Mouse (Mus musculus): Measurements from ENCODE around the gene Plvap. TPM values are rescaled to one million over a fixed set of nuclear protein-coding genes. Genes with fewer than 3 reads are reported as not detected.

The Plvap gene
- total RNA-seq, 2 experiments from 2014 or later = 139 to 206 TPM

Other genes starting within 250 kb of the Plvap start
- gene Myo9b, start 239.0 kb downstream of the Plvap start, total RNA-seq (2021) = 10 to 100 TPM; 32.3 to 33.9 TPM
- gene Haus8, start 238.8 kb downstream of the Plvap start, total RNA-seq (2021) = 10 to 100 TPM; 11.1 to 12.8 TPM
- gene Use1, start 144.9 kb downstream of the Plvap start, total RNA-seq (2021) = 100 to 1,000 TPM; 203 to 204 TPM
- gene Ocel1, start 140.5 kb downstream of the Plvap start, total RNA-seq (2021) = 10 to 100 TPM; 14.4 to 18.6 TPM
- 10 to 100 TPM; 63.9 to 76.0 TPM for gene Nr2f6, start 129.8 kb downstream of the Plvap start, total RNA-seq (2021)
- 10 to 100 TPM; 14.0 to 16.5 TPM for gene Ushbp1, start 116.0 kb downstream of the Plvap start, total RNA-seq (2021)
- gene Babam1, start 114.9 kb downstream of the Plvap start, total RNA-seq (2021) = 100 to 1,000 TPM in 1 of 2 experiments, 10 to 100 TPM in 1; 97.9 to 107 TPM
- gene Ankle1, start 105.7 kb downstream of the Plvap start, total RNA-seq (2021) = under 1 TPM; 0.33 to 0.48 TPM
- gene Abhd8, start 48.1 kb downstream of the Plvap start, total RNA-seq (2021) = 10 to 100 TPM; 43.5 to 72.2 TPM
- gene Mrpl34, start 46.8 kb downstream of the Plvap start, total RNA-seq (2021) = 100 to 1,000 TPM; 103 to 130 TPM
- gene Dda1, start 42.6 kb downstream of the Plvap start, total RNA-seq (2021) = 10 to 100 TPM; 63.8 to 67.8 TPM
- gene Ano8, start 25.8 kb downstream of the Plvap start, total RNA-seq (2021) = 10 to 100 TPM; 13.6 to 13.9 TPM
- gene Gtpbp3, start 23.6 kb downstream of the Plvap start, total RNA-seq (2021) = 10 to 100 TPM; 19.0 to 22.8 TPM
- gene Ccdc194, start 14.0 kb upstream of the Plvap start, total RNA-seq (2021) = not detected
- 10 to 100 TPM; 64.5 to 77.9 TPM for gene Bst2, start 25.7 kb upstream of the Plvap start, total RNA-seq (2021)
- gene Mvb12a, start 31.2 kb upstream of the Plvap start, total RNA-seq (2021) = 10 to 100 TPM; 64.6 to 72.0 TPM
- 1 to 10 TPM; 3.6 to 7.4 TPM for gene Tmem221, start 47.1 kb upstream of the Plvap start, total RNA-seq (2021)
- gene Nxnl1, start 54.8 kb upstream of the Plvap start, total RNA-seq (2021) = 1 to 10 TPM in 1 of 2 experiments, under 1 TPM in 1; 0.64 to 1.0 TPM
- gene Slc27a1, start 57.1 kb upstream of the Plvap start, total RNA-seq (2021) = 100 to 1,000 TPM; 141 to 234 TPM
- 100 to 1,000 TPM; 122 to 137 TPM for gene Pgls, start 80.4 kb upstream of the Plvap start, total RNA-seq (2021)
- 1 to 10 TPM; 2.9 to 3.5 TPM for gene Fam129c, start 85.9 kb upstream of the Plvap start, total RNA-seq (2021)
- 10 to 100 TPM; 48.4 to 61.1 TPM for gene Colgalt1, start 99.2 kb upstream of the Plvap start, total RNA-seq (2021)
- gene Unc13a, start 160.0 kb upstream of the Plvap start, total RNA-seq (2021) = 1 to 10 TPM; 5.9 to 7.9 TPM
- gene Jak3, start 164.5 kb upstream of the Plvap start, total RNA-seq (2021) = 10 to 100 TPM; 11.6 to 17.3 TPM
- gene Insl3, start 177.5 kb upstream of the Plvap start, total RNA-seq (2021) = 1 to 10 TPM; 4.3 to 5.6 TPM
- 1 to 10 TPM; 3.5 to 4.3 TPM for gene B3gnt3, start 190.0 kb upstream of the Plvap start, total RNA-seq (2021)
- gene Fcho1, start 214.0 kb upstream of the Plvap start, total RNA-seq (2021) = 1 to 10 TPM; 1.9 to 2.3 TPM

Data from adrenal gland, adult 18-20 months (tissue).